Mouse (Mus musculus) layer of hippocampus, adult 11-12 months (tissue): Measurements from ENCODE around the gene Nupr1.

Source experiments
- DNase-seq: peaks from one replicate; pipeline ENCODE4 v3.0.0; 2022; ENCODE audit warnings: low spot score

The Nupr1 gene

DNA sequence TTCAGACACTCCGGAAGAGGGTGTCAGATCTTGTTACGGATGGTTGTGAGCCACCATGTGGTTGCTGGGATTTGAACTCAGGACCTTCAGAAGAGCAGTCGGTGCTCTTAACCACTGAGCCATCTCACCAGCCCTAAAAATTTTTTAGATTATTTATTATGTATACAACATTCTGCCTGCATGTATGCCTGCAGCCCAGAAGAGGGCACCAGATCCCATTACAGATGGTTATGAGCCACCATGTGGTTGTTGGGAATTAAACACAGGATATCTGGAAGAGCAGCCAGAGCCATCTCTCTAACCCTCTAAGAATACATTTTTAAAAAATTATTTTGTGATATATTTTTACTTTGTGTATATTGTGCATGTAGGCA, 12.6 kb upstream of the Nupr1 start:
- peak; percentile 16 for DNase-seq

- no peak for DNase-seq
These were observed 12.0 kb upstream of the Nupr1 start for GRCm38 (mm10) chr7:126642545-126643243.

DNA sequence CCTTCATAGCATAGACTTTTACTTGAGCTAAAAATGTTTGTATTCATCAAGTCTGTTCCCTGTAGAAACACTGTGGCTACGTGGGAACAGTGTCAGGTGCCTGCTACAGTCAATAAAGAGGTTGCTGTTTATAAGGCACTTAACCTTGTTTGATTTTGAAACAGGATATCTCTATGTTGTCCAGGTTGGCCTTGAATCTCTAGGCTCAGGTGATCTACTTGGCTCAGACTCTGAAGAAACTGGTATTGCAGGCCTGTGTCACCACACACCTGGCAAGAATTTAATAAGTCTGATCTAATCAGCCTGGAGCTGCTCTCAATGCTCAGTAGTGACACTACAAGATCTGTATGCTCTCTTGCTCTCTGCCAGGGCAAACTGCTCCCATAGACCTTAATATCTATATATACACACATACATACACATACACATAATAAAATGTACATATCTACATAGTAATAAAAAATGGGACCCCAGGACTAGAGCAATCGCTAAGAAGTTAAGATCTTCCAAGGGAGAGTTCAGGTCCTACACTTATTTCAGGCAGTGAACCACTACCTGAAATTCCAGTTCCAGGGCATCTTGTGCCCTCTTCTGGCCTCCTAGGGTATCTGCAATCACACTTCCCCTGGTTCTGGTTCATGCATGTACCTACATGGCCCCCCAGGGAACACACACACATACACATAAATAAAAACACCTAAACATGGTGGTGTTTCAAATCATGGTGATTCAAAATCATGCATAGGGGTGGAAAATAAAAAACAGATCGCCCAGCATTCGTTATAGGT, 6.3 kb upstream of the Nupr1 start:
- DNase-seq: peak; percentile 27

DNA sequence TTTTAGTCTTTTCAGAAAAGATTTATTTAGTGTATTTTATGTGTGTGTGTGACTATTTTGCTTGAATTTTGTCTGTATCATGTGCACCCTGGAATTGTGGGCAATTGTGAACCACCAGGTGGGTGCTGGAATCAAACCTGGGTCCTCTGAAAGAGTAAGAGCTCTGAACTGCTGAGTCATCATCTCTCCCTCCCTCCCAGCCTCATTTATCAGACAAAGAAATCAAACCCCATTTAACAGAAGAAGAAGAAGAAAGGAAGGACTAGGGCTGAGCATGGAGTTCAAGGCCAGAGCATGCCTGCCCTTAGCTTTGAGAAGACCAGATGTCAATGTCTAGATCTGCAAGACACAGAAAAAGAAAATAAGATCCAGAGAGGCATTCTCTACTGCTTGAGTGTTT, 4.7 kb upstream of the Nupr1 start:
- no peak for DNase-seq

GRCm38 (mm10) chr7:126632478-126632877, 1.8 kb upstream of the Nupr1 start:
- no peak for DNase-seq

DNA sequence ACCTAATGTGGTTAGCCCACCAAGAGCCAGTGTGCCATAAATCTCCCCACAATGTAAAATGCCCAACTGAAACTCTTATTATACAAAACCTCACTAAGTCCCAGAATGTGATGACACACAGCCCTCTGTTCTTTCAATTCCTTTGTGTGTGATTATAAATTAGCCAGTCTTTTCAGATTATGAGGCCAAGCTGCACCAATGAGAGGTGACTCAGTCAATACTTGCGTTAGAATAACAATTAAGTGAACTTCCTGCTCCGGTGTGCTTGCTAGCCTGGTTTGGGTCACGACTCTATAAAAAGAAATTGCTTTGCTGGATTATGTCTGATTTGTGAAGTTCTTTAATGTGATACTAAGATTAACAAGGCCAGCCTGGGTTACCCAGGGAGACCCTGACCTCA, 746 bp downstream of the Nupr1 start:
- no peak for DNase-seq

DNA sequence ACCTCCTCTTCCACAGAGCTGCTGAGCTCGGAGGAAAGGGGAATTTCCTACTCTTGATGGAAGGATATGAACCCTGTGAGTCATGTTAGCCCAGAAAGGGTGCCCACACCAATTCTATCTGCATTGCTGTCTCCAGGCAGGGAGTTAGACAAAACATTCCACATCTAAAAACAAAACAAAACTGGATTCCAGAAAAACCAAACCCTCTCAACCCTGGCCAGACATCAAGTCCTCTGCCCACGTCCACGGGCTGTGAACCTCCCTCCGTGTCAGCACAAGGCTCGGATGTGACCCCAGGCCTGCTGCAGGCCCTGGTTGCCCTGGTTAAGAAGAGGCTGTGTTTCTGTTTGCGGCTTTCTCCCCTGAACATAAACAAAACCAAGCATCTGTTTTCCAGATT, 2.5 kb downstream of the Nupr1 start:
- no peak for DNase-seq

- DNase-seq: no peak
These were observed 4.7 kb downstream of the Nupr1 start for GRCm38 (mm10) chr7:126625807-126626600.

DNA sequence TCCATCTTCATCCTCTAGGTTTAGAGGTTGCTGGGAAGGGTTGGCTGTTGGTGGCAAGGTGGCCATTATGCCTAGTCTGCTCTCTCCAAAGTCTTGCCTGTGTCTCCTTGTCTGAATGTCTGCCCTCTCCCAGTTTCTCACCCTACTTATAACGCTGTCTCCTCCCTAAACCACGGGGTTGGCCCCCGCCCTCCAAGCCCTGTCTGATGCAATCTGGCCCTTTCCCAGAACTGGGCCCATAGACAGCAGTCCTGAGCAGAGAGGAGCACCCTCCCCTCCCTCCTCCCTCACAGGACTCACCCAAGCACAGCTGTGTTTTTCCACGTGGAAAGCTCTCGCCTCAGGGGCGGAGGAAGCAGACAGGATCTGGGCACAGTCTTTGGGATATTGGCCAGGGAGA, 5.3 kb downstream of the Nupr1 start:
- peak; percentile 53 for DNase-seq

GRCm38 (mm10) chr7:126624774-126625173, 5.9 kb downstream of the Nupr1 start:
- no peak for DNase-seq

- DNase-seq: no peak
These were observed 7.3 kb downstream of the Nupr1 start for GRCm38 (mm10) chr7:126623381-126623780.

DNA sequence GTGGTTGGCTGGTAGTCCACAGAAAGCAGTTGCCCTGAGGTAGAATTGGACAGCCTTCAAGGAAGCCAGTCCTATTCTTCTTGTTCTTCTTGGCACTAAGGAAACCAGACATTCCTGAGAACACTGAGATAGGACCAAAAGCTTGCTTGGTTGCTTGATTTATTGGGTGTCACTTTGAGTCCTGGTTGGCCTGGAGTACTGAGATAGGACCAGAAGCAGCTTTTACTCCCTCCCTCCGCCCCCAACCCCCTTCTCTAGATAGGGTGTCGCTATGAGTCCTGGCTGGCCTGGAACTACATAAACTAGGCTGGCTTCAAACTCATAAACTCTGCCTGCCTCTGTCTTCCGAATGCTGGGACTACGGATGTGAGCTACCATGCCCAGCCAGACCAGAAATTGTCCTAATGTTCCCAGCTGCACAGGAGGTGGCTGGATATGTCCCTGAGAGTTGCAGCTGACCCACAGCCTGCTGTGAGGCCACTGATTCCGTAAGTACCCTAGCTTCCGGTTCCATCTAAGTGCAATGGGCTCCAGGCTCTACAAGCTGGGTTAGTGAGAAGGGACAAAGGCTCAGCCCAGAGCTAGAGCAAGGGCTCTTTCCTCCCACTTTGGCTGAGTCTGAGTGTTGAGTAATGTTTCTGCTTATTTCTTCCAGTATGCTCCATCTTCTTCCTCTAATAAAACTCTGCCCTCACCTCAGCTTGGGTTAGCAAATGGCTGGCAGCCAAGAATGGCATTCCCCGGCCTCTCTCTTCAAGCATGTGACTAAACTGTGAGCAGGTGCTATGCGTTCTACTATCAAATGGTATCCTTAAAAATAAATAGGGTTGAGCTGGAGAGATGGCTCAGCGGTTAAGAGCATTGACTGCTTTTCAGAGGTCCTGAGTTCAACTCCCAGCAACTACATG, 9.0 kb downstream of the Nupr1 start:
- DNase-seq: no peak

GRCm38 (mm10) chr7:126619559-126620275, 10.9 kb downstream of the Nupr1 start:
- DNase-seq: no peak

- peak; percentile 11 for DNase-seq
These were observed 14.0 kb downstream of the Nupr1 start for GRCm38 (mm10) chr7:126616707-126617106.

DNA sequence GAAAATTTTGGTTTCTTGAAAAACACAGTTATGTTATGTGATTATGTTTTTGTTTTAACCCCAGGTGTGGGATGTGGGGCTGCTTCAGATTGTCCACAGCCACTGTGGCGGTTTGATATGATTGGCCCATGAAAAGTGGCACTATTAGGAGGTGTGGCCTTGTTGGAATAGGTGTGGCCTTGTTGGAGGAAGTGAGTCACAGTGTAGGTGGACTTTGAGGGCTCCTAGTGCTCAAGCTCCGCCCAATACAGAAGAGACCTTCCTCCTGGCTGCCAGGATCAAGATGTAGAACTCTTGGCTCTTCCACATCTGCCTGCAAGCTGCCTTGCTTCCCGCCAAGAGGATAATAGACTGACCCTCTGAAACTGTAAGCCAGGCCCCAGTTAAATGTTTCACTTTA, 17.9 kb downstream of the Nupr1 start:
- no peak for DNase-seq

DNA sequence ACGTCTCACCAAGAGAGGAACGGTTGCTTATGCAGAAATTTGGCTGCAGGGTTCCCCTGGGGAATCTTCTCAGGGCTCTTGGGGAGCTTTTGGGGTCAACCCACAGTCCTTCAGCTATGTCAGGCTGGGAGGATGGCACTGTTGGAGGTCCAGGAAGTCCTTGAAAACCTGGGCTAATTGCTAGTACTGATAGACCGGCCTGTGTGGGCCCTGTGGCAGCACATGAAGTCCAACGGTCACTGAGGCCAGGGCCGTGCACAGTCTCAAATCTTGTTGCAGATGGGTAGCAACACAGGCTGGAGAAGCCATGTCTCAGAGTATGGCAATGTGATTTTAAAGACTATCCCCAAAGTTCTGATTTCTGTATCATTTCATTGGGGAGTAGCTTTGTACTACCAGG, 22.9 kb downstream of the Nupr1 start:
- no peak for DNase-seq

DNA sequence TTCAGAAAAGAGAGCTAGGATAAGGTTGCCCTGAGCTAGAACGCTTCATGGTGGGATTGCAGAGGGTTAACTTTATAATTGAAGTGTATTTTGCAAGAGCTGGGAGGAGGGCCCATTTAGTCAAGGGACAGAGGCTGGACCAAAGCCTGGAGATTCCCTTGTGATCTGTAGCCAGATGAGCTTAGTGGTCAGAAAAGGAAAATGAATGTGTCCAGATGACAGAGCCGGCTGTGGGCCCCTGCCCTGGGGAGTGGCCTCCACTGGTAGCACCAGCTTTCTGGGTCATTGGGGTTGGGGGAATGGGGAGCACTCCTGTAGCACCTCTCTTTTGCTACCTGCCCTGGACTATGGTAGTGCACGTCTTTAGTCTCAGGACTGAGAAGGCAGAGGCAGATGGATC, 23.6 kb downstream of the Nupr1 start:
- no peak for DNase-seq

GRCm38 (mm10) chr7:126606611-126607010, 24.1 kb downstream of the Nupr1 start:
- no peak for DNase-seq

GRCm38 (mm10) chr7:126602650-126603049, 28.0 kb downstream of the Nupr1 start:
- DNase-seq: no peak

GRCm38 (mm10) chr7:126601896-126602295, 28.8 kb downstream of the Nupr1 start:
- no peak for DNase-seq

DNA sequence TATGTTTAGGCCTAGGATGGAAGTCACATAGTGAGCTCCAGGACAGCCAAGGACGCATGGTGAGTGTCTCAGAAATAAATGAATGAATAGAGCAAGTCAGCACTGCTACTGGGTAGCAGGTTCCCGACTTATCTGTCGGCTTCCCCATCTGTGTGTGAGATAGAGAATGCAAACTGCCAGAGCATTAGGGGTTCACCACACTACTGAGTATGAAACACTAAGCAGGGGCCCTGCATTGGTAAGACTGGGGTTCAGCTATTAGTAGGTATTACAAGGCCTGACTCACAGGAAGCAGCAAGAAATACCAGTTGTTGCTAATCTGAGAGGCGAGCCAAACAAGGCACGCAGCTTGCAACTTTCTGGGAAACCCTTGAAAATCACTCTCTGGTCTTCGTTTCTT, 31.7 kb downstream of the Nupr1 start:
- no peak for DNase-seq
